8 mouse cellular contexts compared by ENCODE assay signal in genomic region chr2:4018431-4018876, GRCm38 (mm10). TPM values are rescaled to one million over a fixed set of nuclear protein-coding genes. Genes with fewer than 3 reads are reported as not detected.
DNase-seq lines count a peak whose midpoint lies in the region; ATAC-seq and TF ChIP-seq lines count a peak whose summit lies in the region.

No protein-coding gene starts in this region.

- H3K27ac ChIP-seq in heart, embryonic 14.5 days (replicated peaks in 1 of 2; ENCODE audit: control insufficient read depth in 1 of 2, insufficient read depth in 1 of 2, low read depth in 2 of 2, low read length in 2 of 2), result no peak overlapping the region
- no peak overlapping the region for H3K27ac ChIP-seq in heart, adult 2 months
- peak overlapping the region; percentile 95 for H3K27ac ChIP-seq in left cerebral cortex, adult 2 months
- peak overlapping the region; percentile 78 for H3K27ac ChIP-seq in neural tube, embryonic 15.5 days (replicated peaks)

- no peak for TF ChIP-seq CTCF in heart, adult 2 months (IDR thresholded peaks at IDR 0.05)
- no peak; the same call in 1 of the 2 replicates for TF ChIP-seq CTCF in left cerebral cortex, adult 2 months (IDR thresholded peaks at IDR 0.05)

- H3K79me2 ChIP-seq in heart, adult 2 months (replicated peaks; ENCODE audit: control insufficient read depth, insufficient read depth, low read length), result no peaks in the 10 kb centered on the region

- TF ChIP-seq EP300 in heart, adult 2 months (IDR thresholded peaks at IDR 0.05; ENCODE audit: insufficient read depth, low read depth, low read length), result no peak

- intact Hi-C loops in heart, adult 2 months (cut with DNase I), result no loop called here
- intact Hi-C loops in left cerebral cortex, adult 2 months (cut with DNase I), result loop anchor here (1.0 to 5.0 kb wide), 3 partner anchors 84 to 202 kb away; no protein-coding TSS in a partner anchor

- WGBS in heart, embryonic 14.5 days, result 37% methylated on average over 11 of the region's 11 CpGs
- 54% methylated on average over 11 of the region's 11 CpGs for WGBS in heart, adult 2 months
- 22% methylated on average over 11 of the region's 11 CpGs for WGBS in neural tube, embryonic 15.5 days

- no peak for ATAC-seq in heart, embryonic 14.5 days (ENCODE audit: insufficient number of reproducible peaks, insufficient read depth, low FRiP score, low read depth)
- ATAC-seq in neural tube, embryonic 15.5 days (ENCODE audit: low FRiP score), result peak; percentile 71
- no peak for ATAC-seq in erythroid progenitor cell, adult 5-6 weeks (replicated peaks; ENCODE audit: low FRiP score, poor library complexity, severe bottlenecking)

- no peaks in the 10 kb centered on the region for H3K27me3 ChIP-seq in heart, embryonic 14.5 days (ENCODE audit: control insufficient read depth, insufficient read depth, low read length)
- no peaks in the 10 kb centered on the region for H3K27me3 ChIP-seq in heart, adult 2 months (ENCODE audit: control insufficient read depth, insufficient read depth, low read length)
- no peaks in the 10 kb centered on the region for H3K27me3 ChIP-seq in neural tube, embryonic 15.5 days (replicated peaks)

- no peak overlapping the region for H3K4me3 ChIP-seq in heart, embryonic 14.5 days (ENCODE audit: control insufficient read depth in 1 of 2, insufficient read depth in 1 of 2, low read depth in 1 of 2, low read length in 2 of 2)
- H3K4me3 ChIP-seq in heart, adult 2 months, result no peak overlapping the region
- H3K4me3 ChIP-seq in left cerebral cortex, adult 2 months, result peak overlapping the region; percentile 62
- peak overlapping the region; percentile 34 for H3K4me3 ChIP-seq in neural tube, embryonic 15.5 days (replicated peaks)

- H3K4me1 ChIP-seq in heart, embryonic 14.5 days (ENCODE audit: control insufficient read depth in 2 of 2, insufficient read depth in 2 of 2, low read length in 2 of 2), result peaks cover 3 to 6% of the 10 kb centered on the region in 2 experiments; a peak in 2 of 4 replicates
- H3K4me1 ChIP-seq in heart, adult 2 months (ENCODE audit: control insufficient read depth, insufficient read depth, low read length), result no peaks in the 10 kb centered on the region
- peaks cover 21% of the 10 kb centered on the region for H3K4me1 ChIP-seq in neural tube, embryonic 15.5 days

- H3K36me3 ChIP-seq in heart, embryonic 14.5 days (ENCODE audit: control insufficient read depth, insufficient read depth, low read length), result no peaks in the 10 kb centered on the region
- H3K36me3 ChIP-seq in heart, adult 2 months (ENCODE audit: control insufficient read depth, insufficient read depth, low read length), result no peaks in the 10 kb centered on the region
- H3K36me3 ChIP-seq in neural tube, embryonic 15.5 days, result no peaks in the 10 kb centered on the region

- no peak for DNase-seq in heart, adult 2 months
- peak; percentile 29 to 34 for DNase-seq in cerebellum, postnatal 10 days
- peak; percentile 34 to 45 for DNase-seq in frontal cortex, postnatal 14 days (ENCODE audit: low spot score in 2 of 2)
- peak; percentile 48 to 49 for DNase-seq in left cerebral cortex, adult 2 months (ENCODE audit: extremely low spot score in 1 of 2, low spot score in 2 of 2)
- DNase-seq in thymus, postnatal 10 days (ENCODE audit: low spot score in 2 of 2), result no peak

- no peaks in the 10 kb centered on the region for H3K9me3 ChIP-seq in heart, embryonic 14.5 days (ENCODE audit: control insufficient read depth, low read length)
- no peaks in the 10 kb centered on the region for H3K9me3 ChIP-seq in neural tube, embryonic 15.5 days (replicated peaks)

- no peak overlapping the region; the same call in 1 of the 2 replicates for H3K9ac ChIP-seq in heart, embryonic 14.5 days (ENCODE audit: low read length)
- no peak overlapping the region for H3K9ac ChIP-seq in heart, adult 2 months (ENCODE audit: low read depth, low read length)
- H3K9ac ChIP-seq in neural tube, embryonic 15.5 days (replicated peaks), result peak overlapping the region; percentile 14

- no peak for TF ChIP-seq POLR2A in heart, adult 2 months (IDR thresholded peaks at IDR 0.05; ENCODE audit: insufficient read depth, low read depth, low read length)

- H3K4me2 ChIP-seq in heart, embryonic 14.5 days (ENCODE audit: low read length), result peak overlapping the region; percentile 47
- peak overlapping the region; percentile 54 for H3K4me2 ChIP-seq in neural tube, embryonic 15.5 days

RNA-seq across cellular contexts. Expression of gene Frmd4a, which starts 0.9 kb away (rescaled TPM):
- 17.7 and 18.5 TPM in 2 replicates for polyA plus RNA-seq in heart, embryonic 14.5 days (2014; fragmentation: Nextera tagmentation; extraction: Ambion mirVana)
- 10 to 100 TPM; 20.0 to 21.0 TPM for total RNA-seq in heart, adult 2 months (2021)
- polyA plus RNA-seq in heart, adult 2 months (2012; rRNA removed), result 10.4 and 13.6 TPM in 2 replicates
- 10 to 100 TPM; 57.7 to 65.1 TPM for total RNA-seq in left cerebral cortex, adult 2 months (2021)
- 47.1 and 51.5 TPM in 2 replicates for polyA plus RNA-seq in neural tube, embryonic 15.5 days (2015; fragmentation: Nextera tagmentation; extraction: Ambion mirVana)
- 79.2 and 81.1 TPM in 2 replicates for total RNA-seq in erythroid progenitor cell, adult 5-6 weeks (2015; ENCODE audit: low replicate concordance)
- total RNA-seq in erythroid progenitor cell, adult 5-6 weeks (2017; ENCODE audit: low replicate concordance), result 133 and 169 TPM in 2 replicates

Comparison
In these comparisons a context has a peak if more than half of its experiments do, and no peak if none do; other contexts are left out.
1. H3K27ac ChIP-seq: peak in left cerebral cortex, adult 2 months (single experiment) and neural tube, embryonic 15.5 days (single experiment); none in heart, embryonic 14.5 days (0 of 2) and heart, adult 2 months (single experiment).
2. H3K4me3 ChIP-seq: peak in left cerebral cortex, adult 2 months (single experiment) and neural tube, embryonic 15.5 days (single experiment); none in heart, embryonic 14.5 days (0 of 2) and heart, adult 2 months (single experiment).
3. DNase-seq: peak in cerebellum, postnatal 10 days (2 of 2), frontal cortex, postnatal 14 days (2 of 2) and left cerebral cortex, adult 2 months (2 of 2); none in heart, adult 2 months (0 of 2) and thymus, postnatal 10 days (0 of 2).